Mouse (Mus musculus) layer of hippocampus, adult 9-10 months (tissue): ENCODE measurements around the gene Uba5.

Experiments used
- DNase-seq: peaks from one replicate; pipeline ENCODE4 v3.0.0; 2022; ENCODE audit warnings: low spot score

The Uba5 gene

GRCm38 (mm10) chr9:104063244-104063961 lies 469 bp upstream of the Uba5 start, which contains the start of gene Acad11:
Gene Acad11, plus strand, starts transcription at chr9:104063377.
- peak; percentile 91 for DNase-seq

GRCm38 (mm10) chr9:104051028-104051427 lies 11.9 kb downstream of the Uba5 start:
- DNase-seq, result no peak

GRCm38 (mm10) chr9:104043676-104044075 lies 19.3 kb downstream of the Uba5 start:
- no peak for DNase-seq

GRCm38 (mm10) chr9:104040362-104040761 lies 22.6 kb downstream of the Uba5 start, which contains the start of gene Gm28305:
Gene Gm28305, plus strand, starts transcription at chr9:104040662.
- no peak for DNase-seq

- no peak for DNase-seq
These were observed 23.2 kb downstream of the Uba5 start for GRCm38 (mm10) chr9:104039742-104040141.

- no peak for DNase-seq
These were observed 23.8 kb downstream of the Uba5 start for GRCm38 (mm10) chr9:104039031-104039695.

- DNase-seq, result no peak
These were observed 24.7 kb downstream of the Uba5 start for GRCm38 (mm10) chr9:104038266-104038665.

GRCm38 (mm10) chr9:104035261-104036015 lies 27.5 kb downstream of the Uba5 start:
- peak; percentile 40 for DNase-seq

GRCm38 (mm10) chr9:104034718-104035117 lies 28.2 kb downstream of the Uba5 start:
- no peak for DNase-seq

- no peak for DNase-seq
These were observed 28.7 kb downstream of the Uba5 start for GRCm38 (mm10) chr9:104034231-104034630.

GRCm38 (mm10) chr9:104029861-104030260 lies 33.1 kb downstream of the Uba5 start:
- no peak for DNase-seq

GRCm38 (mm10) chr9:104027186-104027585 lies 35.7 kb downstream of the Uba5 start:
- DNase-seq, result no peak

GRCm38 (mm10) chr9:104021026-104021425 lies 41.9 kb downstream of the Uba5 start:
- no peak for DNase-seq

GRCm38 (mm10) chr9:104014526-104014925 lies 48.4 kb downstream of the Uba5 start:
- DNase-seq, result no peak

- DNase-seq, result peak; percentile 26
These were observed 60.0 kb downstream of the Uba5 start for GRCm38 (mm10) chr9:104002913-104003330.

GRCm38 (mm10) chr9:104001921-104002859 lies 60.7 kb downstream of the Uba5 start, which contains the start of gene Nphp3:
Gene Nphp3, plus strand, starts transcription at chr9:104002544.
- DNase-seq, result peak; percentile 97

GRCm38 (mm10) chr9:104000601-104001000 lies 62.3 kb downstream of the Uba5 start:
- DNase-seq, result no peak
